Mouse (Mus musculus) brown adipose tissue, adult 24 weeks (tissue): Measurements from ENCODE around the gene Rpn1. TPM values are rescaled to one million over a fixed set of nuclear protein-coding genes. Genes with fewer than 3 reads are reported as not detected.
"Not testable (repeated sequence)": the region's sequence is repeated elsewhere in the genome, so short reads cannot be mapped to it uniquely, and the experiment has no call there.

Experiments used
- H3K27ac ChIP-seq: fragments of 200-500 bp; replicated peaks from 2 replicates; pipeline ENCODE4 v1.5.1; 2012; ENCODE audit warnings: low read depth, mild to moderate bottlenecking, low read length
- H3K4me1 ChIP-seq: fragments of 200-500 bp; 2 replicates; pipeline ENCODE4 v1.6.1; 2012; ENCODE audit warnings: low read length, mixed read lengths; ENCODE audit not compliant: control insufficient read depth, insufficient read depth, insufficient read length
- H3K4me3 ChIP-seq: fragments of 200-500 bp; 2 replicates; pipeline ENCODE4 v1.5.1; 2012; ENCODE audit warnings: low read depth, mild to moderate bottlenecking, low read length, moderate library complexity; ENCODE audit not compliant: insufficient read depth
- polyA plus RNA-seq: library from polyadenylated mRNA; stranded (reverse); fragments of >200 nt; gene quantifications from 2 replicates; pipeline ENCODE4 v1.2.4, GENCODE M21; 2012; ENCODE audit not compliant: missing spikeins, insufficient read depth, insufficient read length

Gene Rpn1
- polyA plus RNA-seq, 1 experiment = 50.8 TPM

- no peak overlapping the region for H3K27ac ChIP-seq
- no peak overlapping the region for H3K4me3 ChIP-seq
- H3K4me1 ChIP-seq = no peaks in the 10 kb centered on the region
Measured at GRCm38 (mm10) chr6:88123150-88123857, 39.0 kb downstream of the Rpn1 start.

DNA sequence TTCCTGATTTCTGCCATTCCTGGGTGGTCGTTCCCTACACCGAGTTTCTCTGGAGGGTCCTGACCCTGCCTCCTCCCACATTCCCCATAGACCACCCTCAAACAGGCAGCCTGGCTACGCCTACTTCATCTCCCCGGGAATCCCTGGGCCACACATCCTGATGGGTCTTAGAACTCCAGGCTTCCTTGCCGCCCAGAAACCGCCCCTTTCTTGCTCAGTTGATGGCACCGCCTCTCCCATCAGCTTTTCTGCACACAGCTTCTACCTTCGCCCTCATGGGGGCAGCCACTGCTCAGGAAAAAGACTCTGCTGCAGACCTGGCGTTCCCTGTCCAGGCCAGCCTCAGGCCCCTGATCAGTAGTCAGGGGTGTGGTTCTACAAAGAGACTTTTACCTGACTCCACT, 39.6 kb downstream of the Rpn1 start:
- Histone ChIP-seq H3K4me1 (no peaks in the 10 kb centered on the region), H3K27ac (no peak overlapping the region), H3K4me3 (no peak overlapping the region)

- Histone ChIP-seq H3K4me3 (no peak overlapping the region), H3K27ac (no peak overlapping the region), H3K4me1 (no peaks in the 10 kb centered on the region)
Measured at GRCm38 (mm10) chr6:88124551-88124950, 40.3 kb downstream of the Rpn1 start.

GRCm38 (mm10) chr6:88125815-88126214, 41.5 kb downstream of the Rpn1 start:
- H3K27ac ChIP-seq, H3K4me1 ChIP-seq, H3K4me3 ChIP-seq: not testable (repeated sequence)

DNA sequence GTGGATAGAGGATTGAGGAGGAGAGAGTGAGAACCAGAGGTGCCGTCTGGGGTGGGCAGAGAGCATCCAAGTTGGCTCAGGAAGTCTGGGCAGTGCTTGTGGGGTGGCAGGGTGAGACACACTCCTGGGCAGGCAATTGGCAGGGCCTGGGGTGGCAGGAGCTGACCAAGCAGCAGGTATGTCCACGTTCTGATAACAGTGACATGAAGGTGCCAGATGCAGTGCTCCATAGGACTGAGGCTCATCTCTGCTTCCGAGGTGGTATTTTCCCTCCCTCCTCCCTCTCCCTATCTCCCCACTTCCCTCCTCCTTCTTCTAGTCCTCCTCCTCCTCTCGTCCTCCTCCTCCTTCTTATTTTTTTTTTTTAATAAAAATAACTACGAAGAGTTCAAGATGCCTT, 47.2 kb downstream of the Rpn1 start:
- Histone ChIP-seq H3K27ac (no peak overlapping the region), H3K4me1 (peaks cover 15% of the 10 kb centered on the region), H3K4me3 (no peak overlapping the region)

GRCm38 (mm10) chr6:88132051-88132450, 47.8 kb downstream of the Rpn1 start:
- Histone ChIP-seq H3K4me3 (no peak overlapping the region), H3K27ac (no peak overlapping the region), H3K4me1 (peaks cover 15% of the 10 kb centered on the region)

DNA sequence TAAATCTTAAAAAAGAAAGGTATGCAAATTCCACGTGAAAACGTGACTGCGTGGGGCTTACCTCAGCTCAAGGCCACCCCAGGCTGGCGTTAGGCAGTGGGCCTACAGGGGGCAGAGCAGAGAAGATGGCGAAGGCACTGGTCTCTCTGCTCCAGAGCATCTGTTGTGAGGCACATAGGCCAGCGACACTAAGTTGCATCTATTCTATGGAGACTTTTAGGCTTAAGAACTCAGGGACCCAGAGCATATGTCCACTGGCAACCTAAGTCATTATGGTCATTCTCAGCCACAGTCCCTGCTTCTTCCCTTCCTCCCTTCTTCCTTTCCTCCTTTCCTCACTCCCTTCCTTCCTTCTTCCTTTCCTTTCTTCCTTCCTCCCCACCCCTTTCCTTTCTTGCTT, 48.8 kb downstream of the Rpn1 start:
- Histone ChIP-seq H3K27ac (no peak overlapping the region), H3K4me3 (no peak overlapping the region)

GRCm38 (mm10) chr6:88133878-88134277, 49.6 kb downstream of the Rpn1 start:
- Histone ChIP-seq H3K27ac (no peak overlapping the region), H3K4me1 (peaks cover 15% of the 10 kb centered on the region), H3K4me3 (no peak overlapping the region)

More for the DNA sequence above, 48.8 kb downstream of the Rpn1 start:
- peaks cover 15% of the 10 kb centered on the region for H3K4me1 ChIP-seq

DNA sequence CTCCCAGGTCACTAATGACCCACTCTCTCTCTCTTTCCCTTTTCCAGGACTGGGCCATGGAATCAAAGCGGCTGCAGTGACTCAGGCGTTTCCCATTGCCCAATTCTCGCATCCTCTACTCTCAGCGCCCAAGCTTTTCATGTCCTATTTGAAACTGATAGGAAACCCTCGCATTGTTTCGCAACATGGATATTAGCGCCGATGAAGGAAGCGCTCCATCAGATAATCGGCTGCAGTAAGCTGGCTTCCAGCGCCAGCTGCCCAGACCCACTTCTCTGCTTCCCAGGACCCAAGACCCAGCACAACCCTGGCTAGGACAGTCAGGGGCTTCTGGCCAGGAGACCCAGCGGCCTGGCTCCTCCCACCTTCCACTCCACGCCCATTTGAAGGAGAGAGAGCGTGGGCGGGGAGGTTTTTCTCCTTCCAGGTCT, 51.9 kb downstream of the Rpn1 start:
- Histone ChIP-seq H3K4me3 (peak overlapping the region; percentile 8; the same call in 1 of the 2 replicates), H3K27ac (no peak overlapping the region), H3K4me1 (peaks cover 15% of the 10 kb centered on the region)

GRCm38 (mm10) chr6:88138485-88138884, 54.2 kb downstream of the Rpn1 start:
- Histone ChIP-seq H3K4me1 (peaks cover 8% of the 10 kb centered on the region), H3K27ac (no peak overlapping the region), H3K4me3 (no peak overlapping the region)

- Histone ChIP-seq H3K27ac (no peak overlapping the region), H3K4me1 (peaks cover 4% of the 10 kb centered on the region; the same call in 1 of the 2 replicates), H3K4me3 (no peak overlapping the region)
Measured at GRCm38 (mm10) chr6:88140264-88140663, 56.0 kb downstream of the Rpn1 start.

GRCm38 (mm10) chr6:88145793-88146192, 61.5 kb downstream of the Rpn1 start:
- Histone ChIP-seq H3K4me3 (no peak overlapping the region), H3K4me1 (peaks cover 11% of the 10 kb centered on the region), H3K27ac (no peak overlapping the region)

DNA sequence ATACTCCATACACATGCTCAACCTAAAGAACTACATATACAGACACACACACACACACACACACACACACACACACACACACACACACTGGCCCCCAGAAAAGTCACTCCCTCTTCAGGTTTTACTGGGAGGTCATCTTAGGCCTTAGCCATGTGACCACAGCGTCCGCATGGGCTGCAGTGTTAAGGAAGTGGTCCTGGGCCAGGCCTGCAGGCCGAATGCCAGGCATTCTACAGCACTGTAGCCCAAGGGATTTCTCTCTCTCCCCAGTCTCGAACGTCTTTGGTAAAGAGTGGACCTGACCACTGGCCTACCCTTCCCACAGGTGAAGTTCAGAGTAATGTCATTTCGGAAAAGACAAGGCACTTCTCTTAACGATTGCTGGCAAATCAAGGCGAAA, 62.3 kb downstream of the Rpn1 start:
- Histone ChIP-seq H3K4me3 (no peak overlapping the region), H3K4me1 (peaks cover 11% of the 10 kb centered on the region), H3K27ac (no peak overlapping the region)

- H3K27ac ChIP-seq = no peak overlapping the region
- H3K4me3 ChIP-seq = 0 out of 2 replicates have a peak overlapping the region, but pooled peaks have one; percentile 22
Measured at GRCm38 (mm10) chr6:88147411-88148003, 63.2 kb downstream of the Rpn1 start.

DNA sequence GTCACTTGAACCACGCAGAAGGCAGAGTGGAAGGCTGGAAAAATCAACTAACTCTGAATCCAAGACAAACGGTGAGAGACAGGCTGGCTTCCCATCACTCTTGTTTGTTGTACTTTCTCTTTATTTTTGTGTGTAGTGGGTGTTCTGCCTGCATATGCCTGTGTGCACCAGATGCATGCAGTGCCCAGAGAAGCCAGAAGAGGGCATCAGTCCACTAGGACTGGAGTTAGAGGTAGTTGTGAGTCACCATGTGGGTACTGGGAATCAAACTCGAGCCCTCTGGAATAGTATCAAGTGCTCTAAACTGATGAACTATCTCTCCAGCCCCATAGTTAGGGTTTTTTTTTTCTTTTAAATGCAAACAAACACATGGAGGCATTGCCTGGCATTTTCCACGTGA, 67.1 kb downstream of the Rpn1 start:
- no peak overlapping the region for H3K4me3 ChIP-seq
- H3K4me1 ChIP-seq = peaks cover 8% of the 10 kb centered on the region
- H3K27ac ChIP-seq = no peak overlapping the region

More at GRCm38 (mm10) chr6:88147411-88148003, 63.2 kb downstream of the Rpn1 start:
- H3K4me1 ChIP-seq = peaks cover 11% of the 10 kb centered on the region
